Mouse (Mus musculus) forebrain, embryonic 11.5 days (tissue): ENCODE measurements at regions not wholly inside any gene's neighbourhood (a gene's known extent, or its start where the extent isn't known, plus 50 kb on each side); places are given as distances from the start of the nearest gene placed in this dataset.

ENCODE experiments used
- ATAC-seq: fragments of 200-750 bp; cut with Nextera tagmentation; replicated peaks from 2 replicates; pipeline ENCODE4 v1.8.0; 2017; ENCODE audit warnings: moderate TSS enrichment; ENCODE audit not compliant: low FRiP score
- DNase-seq: peaks from one replicate; pipeline ENCODE4 v3.0.0-alpha.2; 2017; ENCODE audit warnings: low spot score
- H3K27ac ChIP-seq: fragments of 300-500 bp; sonication (generic); 2 replicates; pipeline ENCODE4 v1.5.1; 2014; ENCODE audit warnings: low read depth, low read length
- H3K27me3 ChIP-seq: fragments of 300-500 bp; sonication (generic); 2 replicates; pipeline ENCODE4 v1.6.1; 2014; ENCODE audit warnings: mild to moderate bottlenecking, low read length, mixed read lengths; ENCODE audit not compliant: control insufficient read depth, insufficient read depth
- H3K36me3 ChIP-seq: fragments of 300-500 bp; sonication (generic); 2 replicates; pipeline ENCODE4 v1.6.1; 2014; ENCODE audit warnings: mild to moderate bottlenecking, low read length, moderate library complexity, mixed read lengths; ENCODE audit not compliant: control insufficient read depth, insufficient read depth
- H3K4me1 ChIP-seq: fragments of 300-500 bp; sonication (generic); replicated peaks from 2 replicates; pipeline ENCODE4 v1.6.1; 2014; ENCODE audit warnings: low read length, mixed read lengths; ENCODE audit not compliant: control insufficient read depth, insufficient read depth
- H3K4me2 ChIP-seq: fragments of 300-500 bp; sonication (generic); 2 replicates; pipeline ENCODE4 v1.6.1; 2014; ENCODE audit warnings: low read depth, mild to moderate bottlenecking, low read length, moderate library complexity, mixed read lengths; ENCODE audit not compliant: severe bottlenecking
- H3K4me3 ChIP-seq: fragments of 300-500 bp; sonication (generic); 2 replicates; pipeline ENCODE4 v1.5.1; 2014; ENCODE audit warnings: low read depth, low read length
- H3K9ac ChIP-seq: fragments of 300-500 bp; sonication (generic); 2 replicates; pipeline ENCODE4 v1.6.1; 2014; ENCODE audit warnings: low read length
- H3K9me3 ChIP-seq: fragments of 300-500 bp; sonication (generic); 2 replicates; pipeline ENCODE4 v1.6.1; 2016; ENCODE audit warnings: low read length, mixed read lengths; ENCODE audit not compliant: control insufficient read depth
- WGBS: fragments of 180-500 bp; shearing (Covaris S2); extraction: QIAGEN DNeasy Blood & Tissue Kit; methylation state at CpG from one replicate; pipeline ENCODE4 v1.1.7; 2014; 5-methylcytosine and 5-hydroxymethylcytosine counted together

DNA sequence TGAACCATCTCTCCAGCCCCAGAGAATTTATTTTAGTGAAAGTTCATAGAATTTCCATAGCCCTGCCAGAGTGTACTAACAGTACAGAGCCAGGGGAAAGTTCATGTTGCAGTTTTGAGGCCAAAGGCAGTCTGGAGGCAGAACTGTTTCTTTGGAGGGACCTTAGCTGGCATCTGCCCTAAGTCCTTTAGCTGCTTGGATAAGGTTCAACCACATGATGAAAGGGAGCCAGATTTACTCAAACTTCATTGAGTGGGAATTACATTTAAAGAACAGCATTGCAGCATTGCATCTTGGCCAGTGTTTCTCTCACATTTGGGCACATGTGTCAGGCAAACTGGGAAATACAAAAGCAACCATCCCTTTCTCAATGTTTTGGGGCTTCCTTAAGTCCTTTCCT, 584.3 kb upstream of the Lcorl start:
- H3K4me3 ChIP-seq, result no peak overlapping the region
- ATAC-seq (no peak), DNase-seq (no peak)
- no peak overlapping the region for H3K27ac ChIP-seq
- no peaks in the 10 kb centered on the region for H3K27me3 ChIP-seq
- no peaks in the 10 kb centered on the region for H3K9me3 ChIP-seq
- H3K9ac ChIP-seq, result no peak overlapping the region
- no peak overlapping the region for H3K4me2 ChIP-seq
- no peaks in the 10 kb centered on the region for H3K4me1 ChIP-seq
- no peaks in the 10 kb centered on the region; the same call in 1 of the 2 replicates for H3K36me3 ChIP-seq

DNA sequence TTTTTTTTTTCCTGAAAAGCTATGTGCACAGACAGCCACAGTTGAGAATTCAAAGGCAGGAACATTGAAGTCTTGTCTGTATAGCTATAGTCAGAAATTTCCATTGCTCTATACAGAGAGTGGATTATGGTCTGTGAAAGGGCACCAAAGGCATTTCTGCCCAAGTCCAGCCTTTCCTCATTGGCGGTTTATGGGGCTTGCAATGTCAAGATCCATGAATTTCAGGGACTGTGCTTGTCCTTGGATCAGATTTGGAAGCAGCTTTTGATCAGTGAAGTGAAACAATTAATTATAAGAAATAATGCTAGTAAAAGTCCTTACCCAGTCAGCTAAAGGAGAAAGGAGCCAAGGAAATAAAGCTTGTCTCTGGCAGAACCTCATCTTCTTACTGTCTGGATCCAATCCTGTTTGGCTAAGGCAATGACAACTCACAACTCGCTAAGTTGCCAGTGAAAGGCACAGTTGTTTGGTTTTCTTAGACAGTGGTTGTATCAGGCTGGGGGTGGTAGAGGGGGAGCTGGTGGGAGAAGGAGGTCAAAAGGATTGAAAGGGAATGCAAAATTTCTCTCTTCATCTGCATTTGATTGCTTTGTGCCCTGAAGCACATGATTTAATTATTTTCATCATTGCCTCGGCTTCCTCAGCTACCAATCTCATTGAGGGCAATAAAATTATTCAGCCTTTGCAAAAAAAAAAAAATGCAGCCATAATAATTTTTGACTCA, 574.4 kb upstream of the Lcorl start:
- Histone ChIP-seq H3K4me2 (no peak overlapping the region), H3K9me3 (no peaks in the 10 kb centered on the region), H3K4me3 (no peak overlapping the region), H3K4me1 (no peaks in the 10 kb centered on the region), H3K27me3 (no peaks in the 10 kb centered on the region), H3K36me3 (no peaks in the 10 kb centered on the region), H3K27ac (no peak overlapping the region), H3K9ac (no peak overlapping the region)
- ATAC-seq (no peak), DNase-seq (no peak)
- WGBS, result 42% methylated on average over 3 of the region's 3 CpGs

- ATAC-seq (no peak), DNase-seq (no peak)
- Histone ChIP-seq H3K27me3 (no peaks in the 10 kb centered on the region), H3K4me2 (no peak overlapping the region), H3K36me3 (no peaks in the 10 kb centered on the region), H3K9me3 (no peaks in the 10 kb centered on the region), H3K4me3 (no peak overlapping the region), H3K4me1 (no peaks in the 10 kb centered on the region), H3K27ac (no peak overlapping the region), H3K9ac (no peak overlapping the region)
- 45% methylated on average over 3 of the region's 3 CpGs for WGBS
Measured at GRCm38 (mm10) chr5:46422738-46423137, 565.3 kb upstream of the Lcorl start.

- H3K27me3 ChIP-seq, result no peaks in the 10 kb centered on the region
- no peaks in the 10 kb centered on the region for H3K36me3 ChIP-seq
- WGBS, result 70% methylated on average over 2 of the region's 2 CpGs
- no peak overlapping the region for H3K4me3 ChIP-seq
- no peaks in the 10 kb centered on the region for H3K9me3 ChIP-seq
- H3K27ac ChIP-seq, result no peak overlapping the region
- no peak for ATAC-seq
- H3K9ac ChIP-seq, result no peak overlapping the region
- H3K4me1 ChIP-seq, result no peaks in the 10 kb centered on the region
- H3K4me2 ChIP-seq, result no peak overlapping the region
- DNase-seq, result no peak
Measured at GRCm38 (mm10) chr5:46406969-46407368, 549.6 kb upstream of the Lcorl start.

DNA sequence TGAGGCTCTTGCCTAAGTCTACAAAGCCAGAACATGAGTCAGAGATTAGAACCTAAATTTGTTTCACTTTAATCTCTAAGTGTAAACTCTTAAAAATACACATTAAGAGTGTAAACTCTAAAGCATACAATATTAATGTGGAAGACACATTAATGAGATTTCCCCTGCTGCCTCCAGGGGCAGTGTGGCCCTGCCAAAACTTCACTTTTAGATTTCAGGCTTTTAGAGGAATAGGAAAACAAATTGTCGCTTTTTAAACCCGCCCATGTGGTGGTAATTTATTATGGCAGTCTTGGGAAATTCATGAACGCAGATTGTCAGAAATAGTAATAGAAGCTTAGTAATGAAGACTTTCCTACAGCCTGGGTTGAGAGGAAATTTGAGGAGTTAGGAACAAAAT, 549.0 kb upstream of the Lcorl start:
- no peak for ATAC-seq
- no peaks in the 10 kb centered on the region for H3K27me3 ChIP-seq
- 58% methylated on average over 3 of the region's 3 CpGs for WGBS
- H3K9ac ChIP-seq, result no peak overlapping the region
- no peaks in the 10 kb centered on the region for H3K9me3 ChIP-seq
- H3K36me3 ChIP-seq, result no peaks in the 10 kb centered on the region
- H3K27ac ChIP-seq, result no peak overlapping the region
- H3K4me3 ChIP-seq, result no peak overlapping the region
- DNase-seq, result no peak
- no peaks in the 10 kb centered on the region for H3K4me1 ChIP-seq
- H3K4me2 ChIP-seq, result no peak overlapping the region

DNA sequence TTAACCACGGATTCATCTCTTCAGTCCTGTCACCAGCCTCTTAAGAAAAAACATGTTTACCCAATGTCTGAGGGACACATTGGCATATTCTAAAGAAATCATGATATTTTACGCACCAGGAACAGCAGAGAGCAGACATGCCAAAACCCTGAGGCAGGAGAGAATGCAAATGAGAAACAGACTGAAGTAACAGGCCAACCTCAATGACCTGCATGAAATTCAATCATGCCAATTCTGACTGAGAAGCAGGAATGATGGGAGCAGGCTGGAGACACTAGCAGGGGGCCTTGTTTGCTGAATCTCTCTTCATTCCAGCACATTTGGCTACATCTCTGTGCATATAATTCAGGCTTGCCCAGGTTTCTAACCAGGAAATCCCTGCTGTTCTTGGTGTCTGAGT, 529.2 kb upstream of the Lcorl start:
- Histone ChIP-seq H3K36me3 (no peaks in the 10 kb centered on the region), H3K4me2 (no peak overlapping the region), H3K9ac (no peak overlapping the region), H3K4me3 (no peak overlapping the region), H3K27ac (no peak overlapping the region), H3K4me1 (no peaks in the 10 kb centered on the region), H3K27me3 (no peaks in the 10 kb centered on the region), H3K9me3 (no peaks in the 10 kb centered on the region)
- ATAC-seq (no peak), DNase-seq (no peak)
- 75% methylated on average over 2 of the region's 2 CpGs for WGBS

GRCm38 (mm10) chr5:46367328-46367727, 509.9 kb upstream of the Lcorl start:
- no peak for DNase-seq
- H3K36me3 ChIP-seq, result no peaks in the 10 kb centered on the region
- no peak overlapping the region for H3K27ac ChIP-seq
- H3K4me1 ChIP-seq, result no peaks in the 10 kb centered on the region
- H3K9ac ChIP-seq, result no peak overlapping the region
- no peak for ATAC-seq
- no peak overlapping the region for H3K4me3 ChIP-seq
- 72% methylated on average over 1 of the region's 1 CpGs for WGBS
- H3K27me3 ChIP-seq, result no peaks in the 10 kb centered on the region
- no peaks in the 10 kb centered on the region for H3K9me3 ChIP-seq
- H3K4me2 ChIP-seq, result no peak overlapping the region

- H3K36me3 ChIP-seq, result no peaks in the 10 kb centered on the region
- H3K27me3 ChIP-seq, result no peaks in the 10 kb centered on the region
- H3K9ac ChIP-seq, result no peak overlapping the region
- 94% methylated on average over 2 of the region's 2 CpGs for WGBS
- no peak overlapping the region for H3K4me2 ChIP-seq
- DNase-seq (no peak), ATAC-seq (no peak)
- no peak overlapping the region for H3K27ac ChIP-seq
- H3K4me3 ChIP-seq, result no peak overlapping the region
- no peaks in the 10 kb centered on the region for H3K9me3 ChIP-seq
- H3K4me1 ChIP-seq, result no peaks in the 10 kb centered on the region
Measured at GRCm38 (mm10) chr5:46363661-46364060, 506.2 kb upstream of the Lcorl start.

DNA sequence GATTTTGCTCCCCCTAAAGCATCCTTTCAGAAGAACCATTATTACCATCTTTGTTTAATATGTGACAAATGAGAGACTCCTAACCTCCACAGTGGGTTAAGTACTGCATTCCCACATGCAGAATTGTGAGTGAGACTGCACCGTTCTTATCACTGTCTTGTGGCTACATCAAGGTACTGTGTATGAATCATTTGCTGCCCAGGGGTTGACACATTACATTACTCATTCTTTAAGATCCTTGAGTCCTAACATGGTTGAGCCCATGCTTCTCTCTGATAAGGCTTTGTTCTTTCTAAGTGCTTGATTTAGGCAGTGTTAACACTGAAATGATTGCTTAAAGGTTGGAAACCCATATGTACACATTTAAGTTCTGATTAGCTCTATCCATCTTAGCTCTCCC, 504.2 kb upstream of the Lcorl start:
- no peaks in the 10 kb centered on the region for H3K9me3 ChIP-seq
- no peak overlapping the region for H3K4me3 ChIP-seq
- 79% methylated on average over 1 of the region's 1 CpGs for WGBS
- no peaks in the 10 kb centered on the region for H3K36me3 ChIP-seq
- H3K4me2 ChIP-seq, result no peak overlapping the region
- H3K4me1 ChIP-seq, result no peaks in the 10 kb centered on the region
- no peak for ATAC-seq
- no peak overlapping the region for H3K9ac ChIP-seq
- no peaks in the 10 kb centered on the region for H3K27me3 ChIP-seq
- DNase-seq, result no peak
- H3K27ac ChIP-seq, result no peak overlapping the region
